Mouse (Mus musculus) lung, adult 18-20 months (tissue): Measurements from ENCODE around the gene Catip.

Experiments
- DNase-seq, 2 experiments: peaks; one replicate each; pipeline ENCODE4 v3.0.0; 2022; ENCODE audit warnings: mixed read lengths in 2 of 2

The Catip gene

DNA sequence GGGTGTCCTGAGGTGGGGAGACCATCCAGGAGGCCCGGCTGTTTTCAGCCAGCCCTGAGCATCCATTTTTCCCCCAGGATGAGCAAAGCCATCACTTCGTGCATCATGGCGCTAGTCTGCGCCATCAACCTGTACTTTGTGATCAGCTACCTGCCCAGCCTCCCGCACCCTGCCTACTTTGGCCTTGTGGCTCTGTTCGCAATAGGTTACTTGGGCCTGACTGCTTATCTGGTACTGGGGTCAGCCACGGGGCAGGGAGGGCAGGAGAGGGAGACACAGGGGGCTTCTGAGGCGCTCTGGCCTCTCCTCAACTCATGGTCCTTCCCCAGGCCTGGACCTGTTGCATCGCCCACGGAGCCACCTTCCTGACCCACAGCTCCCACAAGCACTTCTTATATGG, 23.2 kb downstream of the Catip start:
- DNase-seq = no peak

DNA sequence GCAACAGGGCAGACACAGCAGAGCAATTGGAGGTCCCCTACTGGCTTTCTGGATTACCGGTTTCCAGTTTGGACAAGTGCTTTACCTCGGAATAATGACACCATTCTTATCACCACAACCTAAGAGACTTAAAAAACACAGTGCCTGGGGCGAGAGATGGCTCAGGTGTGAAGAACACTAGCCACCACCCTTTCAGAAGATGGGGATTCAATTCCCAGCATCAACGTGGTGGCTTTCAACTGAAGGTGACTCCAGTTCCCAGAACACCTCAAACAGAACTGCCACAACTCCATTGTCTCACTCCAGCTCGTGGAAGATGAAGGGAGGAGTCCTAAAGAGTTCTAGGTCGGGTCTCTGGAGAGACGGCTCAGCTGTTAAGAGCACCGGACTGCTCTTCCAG, 23.6 kb downstream of the Catip start:
- no peak for DNase-seq

DNA sequence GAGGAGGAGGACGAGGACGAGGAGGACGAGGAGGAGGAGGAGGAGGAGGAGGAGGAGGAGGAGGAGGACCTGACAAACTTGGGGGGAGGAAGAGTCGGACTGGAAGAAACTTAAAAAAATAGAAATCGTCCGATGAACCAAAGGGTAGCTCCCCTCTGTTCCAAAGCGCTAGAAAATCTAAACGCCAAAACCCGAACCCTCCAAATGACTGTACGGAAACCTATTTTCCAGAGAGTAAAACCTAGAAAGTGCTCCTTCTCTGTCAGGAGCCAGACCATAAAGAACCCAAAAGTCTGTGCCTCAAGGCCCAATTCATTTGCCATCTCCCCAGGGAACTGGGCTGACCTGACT, 24.4 kb downstream of the Catip start:
- no peak for DNase-seq

DNA sequence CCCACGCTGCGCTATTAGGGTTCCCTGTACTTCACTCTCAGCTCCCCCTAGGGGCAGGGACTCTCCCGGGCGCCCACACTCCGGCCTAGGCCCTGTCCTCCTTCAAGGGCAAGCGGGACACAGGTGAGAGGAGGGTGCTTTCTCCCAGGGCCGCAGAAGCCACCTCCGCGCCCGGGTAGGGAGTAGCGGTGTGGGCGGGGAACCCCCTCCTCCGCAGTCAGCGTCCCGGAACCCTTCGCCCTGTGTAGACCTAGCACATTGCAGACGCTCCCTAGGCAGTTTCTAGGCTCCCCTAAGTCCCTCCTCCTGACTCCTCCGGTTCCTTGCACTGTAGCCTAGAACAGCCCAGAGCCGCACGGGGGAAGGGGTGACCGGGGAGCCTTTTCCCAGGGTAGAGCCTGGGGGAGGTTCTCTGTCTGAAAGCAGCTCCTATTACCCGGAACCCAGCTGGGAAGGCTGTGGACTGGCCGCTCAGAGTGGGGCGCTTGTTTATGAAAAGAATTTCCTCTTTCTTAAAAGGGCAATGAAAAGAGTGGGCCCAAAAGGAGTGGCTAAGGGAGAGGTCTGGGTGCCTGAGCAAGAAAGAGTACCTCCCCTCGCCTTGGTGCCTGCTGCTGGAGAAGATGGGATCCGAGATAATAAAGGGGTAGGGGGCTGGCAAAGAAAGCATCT, 24.9 kb downstream of the Catip start:
- DNase-seq = peak; percentile 95 to 96

DNA sequence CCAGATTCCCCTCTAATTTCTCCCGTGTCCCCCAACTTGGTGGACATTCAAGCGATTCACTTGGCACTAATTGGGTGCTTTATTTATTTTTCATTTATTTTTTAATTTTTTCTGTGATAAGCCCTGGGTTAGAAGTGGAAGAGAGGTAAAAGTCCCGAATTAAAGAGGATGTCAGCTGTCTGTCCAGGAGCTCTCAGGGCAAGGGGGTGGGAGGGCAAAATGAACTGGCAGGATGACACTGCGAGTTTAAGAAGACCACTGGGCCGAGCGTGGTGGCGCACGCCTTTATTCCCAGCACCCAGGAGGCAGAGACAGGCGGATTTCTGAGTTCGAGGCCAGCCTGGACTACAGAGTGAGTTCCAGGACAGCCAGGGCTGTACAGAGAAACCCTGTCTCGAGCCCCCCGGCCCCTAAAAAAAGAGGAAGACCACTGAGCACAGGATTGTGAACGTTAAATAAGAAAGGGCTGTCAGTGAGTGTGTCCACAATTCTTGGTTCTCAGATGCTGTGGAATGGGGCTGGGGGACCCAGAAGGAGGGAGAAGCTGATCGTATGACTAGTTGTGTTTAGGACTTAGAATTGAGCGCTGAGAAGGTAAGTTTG, 25.6 kb downstream of the Catip start:
- no peak for DNase-seq

DNA sequence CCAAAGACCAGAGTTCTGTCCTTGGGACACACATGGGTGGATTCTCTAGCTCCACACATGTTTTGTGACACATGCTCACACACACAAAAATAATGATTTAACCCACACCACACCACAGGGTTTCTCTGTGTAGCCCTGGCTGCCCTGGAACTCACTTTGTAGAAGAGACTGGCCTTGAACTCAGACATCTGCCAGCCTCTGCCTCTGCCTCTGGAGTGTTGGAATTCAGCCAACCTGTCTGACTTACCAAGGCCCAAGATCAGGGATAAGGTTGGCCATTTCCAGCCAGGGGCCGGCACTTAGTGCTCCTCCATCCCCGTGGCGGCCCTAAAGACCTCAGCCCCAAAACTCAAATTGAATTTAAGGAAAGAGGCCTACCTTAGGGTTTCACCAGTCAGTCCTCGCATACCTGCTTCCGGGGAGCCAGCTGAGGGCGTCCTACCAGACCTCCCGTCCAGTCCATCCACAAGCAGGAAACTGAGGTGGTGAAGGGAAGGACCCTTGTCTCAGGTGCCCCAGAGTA, 26.6 kb downstream of the Catip start:
- no peak for DNase-seq

DNA sequence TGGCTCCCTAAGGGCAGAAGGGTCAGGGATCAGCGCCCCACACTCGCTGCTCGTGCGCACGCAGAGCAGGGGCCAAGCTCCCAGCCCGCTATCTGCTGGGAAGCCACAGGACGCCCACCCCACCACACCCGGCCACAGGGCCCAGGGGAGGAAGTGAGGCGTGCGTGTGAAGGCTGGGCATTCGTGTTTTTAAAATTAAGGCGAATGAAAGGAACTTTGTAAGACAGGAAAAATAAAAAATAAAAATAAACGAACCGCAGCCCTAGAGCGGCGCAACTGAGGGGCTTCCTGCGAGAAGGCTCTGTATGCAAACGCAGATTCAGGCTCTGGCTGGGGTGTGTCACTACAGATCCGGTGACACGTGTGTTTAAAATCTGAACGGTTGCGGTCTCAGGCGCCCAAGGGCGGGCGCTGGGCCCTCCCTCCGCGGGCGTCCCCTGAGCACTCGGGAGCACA, 28.0 kb downstream of the Catip start:
- DNase-seq = peak; percentile 67 to 75

DNA sequence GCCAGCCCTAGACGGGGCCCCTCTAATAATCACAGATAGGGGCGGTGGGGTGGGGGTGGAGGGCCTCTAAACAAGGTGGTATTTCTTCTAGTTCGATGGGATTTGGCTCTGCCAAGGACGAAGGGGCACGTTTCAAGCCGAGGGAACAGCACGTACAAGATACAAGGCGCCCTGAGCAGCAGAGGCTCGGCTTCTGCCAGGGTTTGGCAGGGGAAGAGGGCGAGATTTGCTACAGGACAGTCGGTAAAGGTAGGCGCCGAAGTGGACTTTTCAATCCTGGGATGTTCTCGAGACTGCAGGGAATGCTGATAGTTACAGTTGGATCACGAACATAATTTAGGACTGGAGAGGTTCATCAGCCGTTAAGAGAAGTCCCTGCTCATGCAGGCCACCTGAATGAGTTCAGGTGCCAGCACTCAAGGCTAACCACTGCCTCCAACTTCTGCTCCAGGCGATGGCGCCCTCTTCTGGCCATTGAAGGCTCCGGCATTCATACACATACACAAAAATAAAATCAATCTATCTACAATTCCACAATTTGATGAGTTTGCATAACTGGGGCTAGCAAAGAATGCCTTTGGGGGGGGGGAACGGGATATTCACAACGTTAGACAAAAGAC, 28.5 kb downstream of the Catip start:
- peak; percentile 77 to 84 for DNase-seq

DNA sequence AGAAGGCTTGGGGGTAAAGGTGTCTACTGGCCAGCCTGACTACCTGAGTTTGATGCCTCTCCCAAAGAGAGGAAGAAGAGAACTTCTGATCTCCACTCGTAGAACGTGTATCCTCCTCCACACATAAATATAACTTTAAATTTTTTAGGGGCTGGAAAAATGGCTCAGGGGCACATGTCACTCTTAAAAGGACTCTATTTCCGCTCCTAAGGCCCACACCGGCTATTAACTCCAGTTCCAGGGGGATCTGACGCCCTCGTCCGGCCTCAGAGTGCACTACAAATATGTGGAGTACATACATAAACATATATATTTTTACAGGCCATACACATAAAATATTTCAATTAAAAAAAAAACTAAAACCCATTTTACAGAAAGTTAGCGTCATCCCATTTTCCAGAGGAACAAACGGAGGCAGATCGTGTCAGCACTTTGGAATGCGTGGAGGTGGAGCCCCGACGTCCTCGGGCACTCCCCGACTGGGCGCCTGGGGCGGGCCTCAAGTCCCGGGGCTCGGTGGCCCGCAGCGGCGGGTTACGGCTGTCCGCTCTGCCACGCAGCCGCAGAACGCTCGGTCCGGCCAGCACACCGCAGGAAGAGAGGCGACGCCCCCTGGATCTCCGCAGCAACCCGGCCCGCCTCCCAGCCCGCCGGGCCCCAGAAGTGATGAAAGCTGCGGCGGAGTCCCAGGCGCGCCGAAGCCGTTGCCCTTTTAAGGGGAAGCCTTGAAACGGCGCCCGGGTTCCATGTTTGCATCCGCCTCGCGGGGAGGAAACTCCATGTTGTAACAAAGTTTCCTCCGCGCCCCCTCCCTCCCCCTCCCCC, 29.2 kb downstream of the Catip start, which contains the start of gene Ctdsp1:
Gene Ctdsp1 (plus strand): TSS at position 586 of the 825 bp plus-strand sequence.
- peak; percentile 99 for DNase-seq

DNA sequence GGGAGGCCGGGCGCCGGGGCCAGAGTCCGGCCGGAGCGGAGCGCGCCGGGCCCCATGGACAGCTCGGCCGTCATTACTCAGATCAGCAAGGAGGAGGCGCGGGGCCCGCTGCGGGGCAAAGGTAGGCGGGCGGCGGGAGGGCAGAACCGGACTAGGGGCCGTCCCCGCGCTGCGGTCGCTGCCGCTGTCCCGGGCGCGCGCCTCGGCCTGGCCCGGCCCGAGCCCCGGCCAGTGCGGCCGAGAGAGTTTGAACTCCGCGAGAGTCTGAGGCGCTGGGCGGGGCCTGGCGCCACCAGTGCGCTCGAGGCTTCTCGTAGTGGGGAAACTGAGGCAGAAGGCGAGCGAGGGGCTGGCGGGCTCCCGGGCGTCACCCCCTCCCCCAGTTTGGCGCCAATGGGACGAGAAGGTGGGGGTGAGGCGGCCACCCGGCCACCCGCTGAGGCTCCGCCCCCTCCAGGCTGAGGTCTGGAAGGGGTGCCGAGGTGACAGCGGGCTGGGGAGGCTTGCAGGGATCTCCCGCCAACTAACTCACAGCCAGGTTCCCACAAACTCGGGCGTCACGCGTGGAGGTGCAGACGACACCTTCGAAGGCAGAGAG, 30.0 kb downstream of the Catip start:
- DNase-seq = peak; percentile 84 to 85

DNA sequence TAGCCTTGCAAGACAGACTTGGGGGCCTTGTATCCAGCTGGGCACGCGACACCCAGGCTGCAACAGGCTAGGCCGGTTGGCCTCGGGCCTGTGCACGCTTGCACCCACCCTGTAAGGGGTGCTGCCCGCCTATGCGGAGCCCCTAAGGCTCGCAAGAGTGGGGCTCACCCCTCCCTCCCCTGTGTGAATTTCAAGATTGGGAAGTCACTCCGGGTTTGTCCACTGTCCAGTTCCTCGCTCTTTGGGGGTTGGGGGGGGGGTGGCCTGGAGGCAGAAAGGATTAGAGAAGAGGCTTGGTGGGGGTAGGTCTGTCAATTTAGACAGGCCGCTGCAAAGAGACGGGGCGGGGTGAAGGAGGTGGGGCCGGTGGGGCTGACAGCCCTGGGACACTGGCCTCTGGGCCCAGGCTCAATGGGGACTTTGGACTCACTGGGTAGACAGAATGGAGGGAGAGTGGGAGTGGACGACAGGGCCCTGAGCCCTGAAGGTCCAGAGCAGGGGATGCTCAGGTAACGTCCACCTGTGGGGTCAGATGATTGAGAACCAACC, 30.6 kb downstream of the Catip start:
- DNase-seq = no peak

DNA sequence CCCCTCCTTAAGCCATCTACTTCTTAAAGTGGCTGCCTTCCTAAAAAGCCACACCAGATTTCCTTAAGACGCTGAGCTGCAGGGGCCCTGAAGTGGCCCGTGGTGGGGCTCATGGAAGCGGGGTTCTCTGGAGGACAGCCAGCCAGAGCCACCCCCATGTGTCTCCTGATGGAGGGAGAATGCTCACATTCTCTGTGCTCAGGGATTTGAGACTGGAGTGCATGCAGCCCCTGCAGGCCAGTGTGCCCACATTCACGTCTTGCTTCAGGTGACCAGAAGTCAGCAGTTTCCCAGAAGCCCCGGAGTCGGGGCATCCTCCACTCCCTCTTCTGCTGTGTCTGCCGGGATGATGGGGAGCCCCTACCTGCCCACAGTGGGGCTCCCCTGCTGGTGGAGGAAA, 31.1 kb downstream of the Catip start:
- DNase-seq = no peak

DNA sequence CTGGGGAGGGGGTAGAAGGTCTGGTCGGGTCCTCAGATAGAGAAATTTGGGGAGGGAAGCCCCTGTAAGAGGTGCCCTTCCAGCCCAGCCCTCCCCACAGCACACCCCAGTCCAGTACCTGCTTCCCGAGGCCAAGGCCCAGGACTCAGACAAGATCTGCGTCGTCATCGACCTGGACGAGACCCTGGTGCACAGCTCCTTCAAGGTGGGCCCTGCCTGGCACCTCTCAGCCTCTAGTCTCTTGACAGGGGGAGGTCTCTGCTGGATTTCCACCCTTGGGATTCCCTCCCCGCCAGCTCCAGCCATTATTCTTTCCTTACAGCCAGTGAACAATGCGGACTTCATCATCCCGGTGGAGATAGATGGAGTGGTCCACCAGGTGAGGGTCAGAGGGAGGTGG, 31.8 kb downstream of the Catip start:
- no peak for DNase-seq

DNA sequence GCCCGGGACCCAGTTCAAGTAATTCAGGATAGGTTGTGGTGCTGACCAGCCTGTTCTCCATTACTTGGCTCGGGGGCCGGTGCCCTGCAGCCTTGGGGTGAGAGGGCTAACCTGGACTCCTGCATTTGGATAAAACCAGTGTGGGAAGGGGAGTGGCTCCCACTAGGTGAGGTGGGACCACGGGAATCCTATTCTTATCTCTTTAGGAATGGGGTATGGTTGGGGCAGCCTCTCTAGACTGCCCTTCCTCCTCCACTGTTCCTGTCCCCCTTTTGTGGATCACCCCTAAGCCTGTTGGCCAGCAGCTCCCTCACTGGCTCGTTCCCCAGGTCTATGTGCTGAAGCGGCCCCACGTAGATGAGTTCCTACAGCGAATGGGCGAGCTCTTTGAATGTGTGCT, 32.4 kb downstream of the Catip start:
- DNase-seq = no peak

DNA sequence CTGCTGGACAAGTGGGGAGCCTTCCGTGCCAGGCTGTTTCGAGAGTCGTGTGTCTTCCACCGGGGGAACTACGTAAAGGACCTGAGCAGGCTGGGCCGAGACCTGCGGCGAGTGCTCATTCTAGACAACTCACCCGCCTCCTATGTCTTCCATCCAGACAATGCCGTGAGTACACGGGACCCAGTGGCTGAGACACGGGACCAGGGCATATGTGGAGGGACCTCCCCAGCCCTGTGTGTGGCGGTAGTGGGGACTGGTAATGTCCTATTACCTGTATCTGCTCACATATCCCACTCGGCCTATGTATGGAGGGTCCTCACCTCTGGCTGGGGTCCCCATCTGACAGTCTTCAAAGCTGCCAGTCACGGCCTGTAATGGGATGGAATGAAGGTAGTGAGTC, 33.0 kb downstream of the Catip start:
- DNase-seq = no peak

DNA sequence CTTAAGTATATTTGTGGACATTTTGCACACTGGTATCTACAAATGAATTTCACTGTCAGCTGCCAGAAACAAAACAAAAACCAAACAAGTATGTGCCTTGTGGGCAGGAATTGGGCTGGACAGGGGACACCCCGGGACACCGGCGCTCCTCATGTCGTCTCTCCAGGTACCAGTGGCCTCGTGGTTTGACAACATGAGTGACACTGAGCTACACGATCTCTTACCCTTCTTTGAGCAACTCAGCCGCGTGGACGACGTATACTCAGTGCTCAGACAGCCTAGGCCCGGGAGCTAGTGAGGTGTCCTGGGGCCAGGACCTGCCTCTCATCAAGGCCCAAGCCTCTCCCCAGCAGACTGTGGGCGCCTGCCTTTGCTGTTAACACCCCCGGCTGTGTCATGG, 33.4 kb downstream of the Catip start:
- DNase-seq = no peak

DNA sequence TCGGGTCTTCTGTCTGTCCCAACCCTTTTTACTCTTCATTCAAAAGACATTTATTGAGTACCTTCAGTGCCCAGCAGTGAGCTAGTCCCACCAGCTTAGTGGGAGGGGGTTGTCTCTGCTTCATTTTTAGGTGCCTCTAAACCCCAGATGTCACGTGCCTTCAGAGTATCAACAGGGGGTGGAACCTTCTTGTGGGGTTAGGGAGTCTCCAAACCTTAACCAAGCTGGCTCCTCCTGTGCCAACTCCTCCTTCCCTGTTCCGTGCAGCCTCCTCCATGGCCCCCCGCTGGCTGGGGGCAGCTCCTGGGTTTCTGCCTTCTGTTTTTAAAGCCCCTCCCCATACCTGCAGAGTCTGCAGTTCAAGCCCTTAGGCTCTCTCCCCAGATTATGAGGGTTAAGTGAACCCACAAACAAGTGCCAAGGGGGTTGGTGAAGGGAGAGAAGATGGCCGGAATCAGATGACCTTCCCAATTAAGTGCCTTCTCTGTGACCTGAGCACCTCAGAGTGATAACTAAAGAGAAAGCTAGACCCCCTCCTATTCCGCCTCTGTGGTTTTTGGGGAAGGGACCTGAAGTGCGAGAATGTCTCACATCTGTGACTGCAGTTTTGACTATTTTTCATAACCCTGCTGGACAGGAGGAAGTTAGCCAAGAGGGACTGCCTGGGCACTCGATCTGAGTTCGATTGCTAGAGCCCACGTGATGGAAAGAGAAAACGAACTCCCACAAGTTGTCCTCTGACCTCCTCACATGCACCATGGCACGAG, 34.7 kb downstream of the Catip start:
- DNase-seq = peak; percentile 35 to 41

DNA sequence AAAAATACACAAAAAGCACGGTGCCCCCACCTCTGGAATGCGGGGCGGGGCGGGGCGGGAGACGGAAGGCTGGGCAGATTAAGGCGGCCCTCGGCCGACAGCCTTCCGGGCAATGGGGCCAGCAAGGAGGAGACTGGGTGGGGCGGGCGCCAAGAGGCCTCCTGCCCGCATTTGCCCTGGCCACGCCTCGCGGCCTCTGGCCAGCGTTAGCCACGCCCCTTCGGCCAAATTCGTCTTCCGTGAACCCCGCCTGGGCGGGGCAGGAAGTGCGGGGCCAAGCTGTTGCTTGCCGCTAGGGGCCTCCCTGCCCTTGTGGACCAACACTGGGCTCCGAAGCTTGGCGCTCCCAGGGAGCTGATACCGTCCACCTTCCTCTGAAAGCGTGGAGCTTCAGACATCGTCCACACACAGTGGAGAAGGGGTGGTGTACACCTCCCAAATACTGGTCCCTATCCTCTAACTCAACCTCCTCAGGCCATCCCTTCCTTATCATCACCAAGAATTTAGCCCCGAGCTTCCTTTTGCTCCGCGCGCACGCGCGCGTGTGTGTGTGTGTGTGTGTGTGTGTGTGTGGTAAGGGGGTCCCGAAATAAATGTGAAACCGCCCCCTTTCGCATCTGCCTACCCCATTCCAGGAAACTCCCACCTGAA, 35.5 kb downstream of the Catip start:
- peak; percentile 99 to 100 for DNase-seq

DNA sequence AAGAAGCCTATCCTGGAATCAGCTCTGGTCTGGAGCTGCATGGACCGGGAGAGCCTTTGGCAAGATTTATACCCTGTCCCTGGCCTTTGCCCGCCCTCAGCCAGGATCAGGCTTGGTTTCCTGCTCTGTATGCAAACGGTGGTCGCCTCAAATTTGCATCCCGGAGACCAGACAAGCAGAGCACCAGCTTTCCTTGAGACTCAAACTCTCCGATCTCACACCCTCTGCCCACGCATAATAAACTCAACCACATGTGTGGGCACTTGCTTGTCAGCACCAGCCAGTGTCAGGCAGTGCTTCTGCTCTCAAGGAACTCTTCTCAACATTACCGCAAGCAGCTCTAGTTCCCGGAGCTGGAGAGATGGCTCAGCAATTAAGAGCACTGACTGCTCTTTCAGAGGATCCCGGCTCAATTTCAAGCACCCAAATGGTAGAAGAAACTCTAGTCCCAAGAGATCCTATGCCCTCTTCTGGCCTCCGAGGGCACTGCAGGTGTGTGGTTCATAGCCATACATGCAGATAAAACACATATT, 36.1 kb downstream of the Catip start:
- peak; percentile 80 to 84 for DNase-seq

DNA sequence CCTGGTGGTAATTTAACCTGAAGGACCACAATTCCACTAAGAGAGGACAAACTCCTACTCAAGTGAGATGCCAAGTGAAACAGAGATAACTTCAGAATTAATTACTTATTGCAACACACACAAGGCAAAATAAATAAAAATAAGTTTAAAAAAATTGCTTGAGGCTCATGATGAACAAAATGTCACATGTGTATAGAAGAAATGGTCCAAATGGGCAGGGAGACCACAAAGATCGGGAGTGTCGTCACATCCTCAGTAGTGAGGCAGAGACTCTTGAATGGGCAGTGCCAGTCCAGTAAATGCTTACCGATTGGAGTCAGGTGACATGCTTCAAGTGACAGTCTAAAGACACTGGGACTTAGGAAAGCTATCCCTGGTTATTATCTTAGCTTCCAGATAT, 38.6 kb downstream of the Catip start:
- no peak for DNase-seq
